Mouse (Mus musculus) liver, postnatal 0 days (tissue): ENCODE measurements around the gene Neu1. TPM values are rescaled to one million over a fixed set of nuclear protein-coding genes. Genes with fewer than 3 reads are reported as not detected.

ENCODE experiments used
- ATAC-seq: fragments of 200-750 bp; cut with Nextera tagmentation; 2 replicates; pipeline ENCODE4 v1.8.0; 2017; ENCODE audit warnings: mild to moderate bottlenecking, moderate library complexity
- DNase-seq: peaks from one replicate; pipeline ENCODE4 v3.0.0-alpha.2; 2016
- H3K27ac ChIP-seq: fragments of 300-500 bp; sonication (generic); 2 replicates; pipeline ENCODE4 v1.5.1; 2014; ENCODE audit warnings: antibody characterized with exemption, moderate library complexity, mild to moderate bottlenecking, low read depth
- H3K27me3 ChIP-seq: fragments of 300-500 bp; sonication (generic); 2 replicates; pipeline ENCODE4 v1.6.1; 2014; ENCODE audit warnings: low read length, control low read depth, mixed read lengths; ENCODE audit not compliant: insufficient read depth
- H3K36me3 ChIP-seq: fragments of 300-500 bp; sonication (generic); replicated peaks from 2 replicates; pipeline ENCODE4 v1.6.1; 2014; ENCODE audit warnings: mild to moderate bottlenecking, control low read depth, low read length, moderate library complexity, mixed read lengths; ENCODE audit not compliant: insufficient read depth
- H3K4me1 ChIP-seq: fragments of 300-500 bp; sonication (generic); 2 replicates; pipeline ENCODE4 v1.6.1; 2014; ENCODE audit warnings: antibody characterized with exemption, mild to moderate bottlenecking, control low read depth; ENCODE audit not compliant: insufficient read depth
- H3K4me2 ChIP-seq: fragments of 300-500 bp; sonication (generic); 2 replicates; pipeline ENCODE4 v1.6.1; 2014; ENCODE audit warnings: low read depth, mild to moderate bottlenecking, low read length, moderate library complexity, mixed read lengths
- H3K4me3 ChIP-seq: fragments of 300-500 bp; sonication (generic); 2 replicates; pipeline ENCODE4 v1.5.1; 2014; ENCODE audit warnings: low read depth, low read length
- H3K9ac ChIP-seq: fragments of 300-500 bp; sonication (generic); replicated peaks from 2 replicates; pipeline ENCODE4 v1.6.1; 2014; ENCODE audit warnings: mild to moderate bottlenecking, moderate library complexity
- H3K9me3 ChIP-seq: fragments of 300-500 bp; sonication (generic); 2 replicates; pipeline ENCODE4 v1.6.1; 2016; ENCODE audit warnings: mild to moderate bottlenecking, control low read depth, low read length, mixed read lengths
- CTCF ChIP-seq: sonication (generic); IDR thresholded peaks from 2 replicates; pipeline ENCODE4 v1.5.1; 2016; ENCODE audit warnings: antibody characterized with exemption, low read depth
- EP300 ChIP-seq: IDR thresholded peaks from 2 replicates; pipeline ENCODE4 v1.6.1; 2016; ENCODE audit warnings: antibody characterized with exemption, low read depth, mild to moderate bottlenecking
- WGBS: fragments of 180-500 bp; shearing (Covaris S2); extraction: QIAGEN DNeasy Blood & Tissue Kit; methylation state at CpG from one replicate; pipeline ENCODE4 v1.1.7; 2014; ENCODE audit not compliant: insufficient replicate concordance; 5-methylcytosine and 5-hydroxymethylcytosine counted together
- polyA plus RNA-seq: library from polyadenylated mRNA; unstranded; fragments of >200 nt; fragmentation: Nextera tagmentation; extraction: Ambion mirVana; gene quantifications from 2 replicates; pipeline ENCODE4 v1.2.1, GENCODE M21; 2015

Gene Neu1
- polyA plus RNA-seq, 1 experiment from 2014 or later: 35.6 TPM

DNA sequence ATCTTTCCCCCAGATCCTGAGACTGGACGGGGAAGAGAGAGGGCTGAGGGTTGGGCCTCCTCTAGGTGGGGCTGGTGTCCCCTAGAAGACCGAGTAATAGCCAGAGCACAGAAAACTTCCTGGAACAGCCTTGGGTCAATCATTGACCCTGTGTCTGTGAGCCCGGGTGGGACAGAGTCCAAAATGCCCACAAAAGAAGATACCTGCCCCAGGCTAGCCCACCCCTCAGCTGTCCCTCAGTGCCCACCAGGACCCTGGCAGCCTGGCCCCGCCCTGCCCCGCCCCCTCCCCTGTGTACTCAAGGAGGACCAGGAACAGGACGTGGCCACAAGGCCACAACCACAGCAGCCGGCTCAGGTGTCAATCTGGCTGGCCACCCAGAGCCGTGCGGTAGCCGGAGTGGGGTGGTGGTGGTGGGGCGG is 15.6 kb upstream of the Neu1 start:
- Histone ChIP-seq H3K36me3 (peaks cover 32% of the 10 kb centered on the region), H3K4me1 (peaks cover 16% of the 10 kb centered on the region), H3K9ac (peak overlapping the region; percentile 31; the same call in 1 of the 2 replicates), H3K27me3 (no peaks in the 10 kb centered on the region), H3K4me2 (peak overlapping the region; percentile 24; the same call in 1 of the 2 replicates), H3K9me3 (no peaks in the 10 kb centered on the region), H3K27ac (no peak overlapping the region), H3K4me3 (no peak overlapping the region)
- ATAC-seq (peak; percentile 45), DNase-seq (peak; percentile 46)
- WGBS: 16% methylated on average over 11 of the region's 11 CpGs
- TF ChIP-seq EP300 (no peak), CTCF (peak; percentile 58)

DNA sequence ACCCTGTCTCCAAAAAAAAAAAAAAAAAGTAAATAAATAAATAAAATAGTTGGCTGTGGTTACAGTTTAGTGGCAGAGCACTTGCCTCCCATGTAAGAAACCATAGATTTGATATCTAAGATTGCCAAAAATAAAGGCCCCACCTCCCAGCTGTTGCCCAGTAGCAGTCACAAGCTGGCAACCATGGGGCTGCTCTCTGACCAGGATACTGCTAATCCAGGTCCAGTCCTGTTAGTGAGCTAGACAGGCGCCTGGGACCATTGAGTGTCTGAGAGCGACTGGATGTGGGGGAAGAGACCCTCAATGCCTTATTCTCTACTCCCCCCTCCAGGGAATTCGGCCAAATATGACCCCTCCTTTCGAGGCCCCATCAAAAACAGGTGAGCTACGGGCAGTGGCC is 14.7 kb upstream of the Neu1 start:
- H3K4me3 ChIP-seq: no peak overlapping the region
- no peak overlapping the region for H3K9ac ChIP-seq
- DNase-seq: no peak
- TF ChIP-seq CTCF (no peak), EP300 (no peak)
- ATAC-seq: no peak
- 74% methylated on average over 5 of the region's 5 CpGs for WGBS
- H3K4me2 ChIP-seq: no peak overlapping the region
- no peaks in the 10 kb centered on the region for H3K9me3 ChIP-seq
- H3K36me3 ChIP-seq: peaks cover 23% of the 10 kb centered on the region
- no peaks in the 10 kb centered on the region for H3K27me3 ChIP-seq
- no peak overlapping the region for H3K27ac ChIP-seq
- H3K4me1 ChIP-seq: peaks cover 15% of the 10 kb centered on the region

DNA sequence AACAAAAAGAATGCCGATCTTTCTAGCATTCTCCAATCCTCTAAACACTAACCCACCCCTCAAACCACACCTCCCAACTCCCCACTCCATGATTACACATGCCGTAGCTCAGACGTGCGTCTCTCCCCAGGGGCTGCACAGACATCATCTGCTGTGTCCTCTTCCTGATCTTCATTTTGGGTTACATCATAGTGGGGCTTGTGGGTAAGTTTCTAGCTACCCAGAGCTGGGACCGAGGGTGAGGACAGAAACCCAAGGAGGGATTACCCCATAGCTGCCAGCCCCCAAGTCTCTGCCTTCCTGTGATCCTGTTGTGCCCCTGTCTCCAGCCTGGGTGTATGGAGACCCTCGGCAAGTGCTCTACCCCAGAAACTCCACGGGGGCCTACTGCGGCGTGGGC is 13.9 kb upstream of the Neu1 start:
- Histone ChIP-seq H3K27ac (no peak overlapping the region), H3K9me3 (no peaks in the 10 kb centered on the region), H3K4me3 (no peak overlapping the region), H3K9ac (no peak overlapping the region), H3K4me2 (no peak overlapping the region), H3K4me1 (peaks cover 13% of the 10 kb centered on the region), H3K36me3 (peaks cover 17% of the 10 kb centered on the region), H3K27me3 (no peaks in the 10 kb centered on the region)
- no peak for ATAC-seq
- no peak for TF ChIP-seq CTCF
- DNase-seq: no peak
- 63% methylated on average over 9 of the region's 9 CpGs for WGBS

DNA sequence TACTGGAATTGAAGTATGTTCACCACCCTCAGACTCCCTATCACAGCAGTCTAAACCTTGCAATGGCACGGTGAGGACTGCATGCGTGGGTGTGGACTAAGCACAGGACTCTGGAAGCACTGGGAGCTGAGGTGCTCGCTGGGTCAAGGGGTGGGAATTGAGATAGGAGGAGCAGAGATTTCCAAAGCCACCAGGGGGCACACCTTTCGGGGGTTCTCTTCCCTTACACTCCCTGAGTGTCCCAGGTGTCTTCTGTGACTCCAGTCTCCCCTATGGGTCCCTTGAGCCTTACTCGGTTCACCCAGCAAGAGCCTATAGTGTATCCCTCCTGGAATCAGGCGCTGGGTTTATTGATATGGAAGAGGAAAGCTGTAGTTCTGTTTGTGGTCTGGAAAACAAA is 8.1 kb upstream of the Neu1 start:
- TF ChIP-seq EP300: no peak
- TF ChIP-seq CTCF: peak; percentile 50
- no peaks in the 10 kb centered on the region for H3K27me3 ChIP-seq
- no peaks in the 10 kb centered on the region; the same call in 1 of the 2 replicates for H3K4me1 ChIP-seq
- H3K4me2 ChIP-seq: no peak overlapping the region
- DNase-seq (no peak), ATAC-seq (peak; percentile 41; the same call in 1 of the 2 replicates)
- no peak overlapping the region for H3K9ac ChIP-seq
- H3K27ac ChIP-seq: no peak overlapping the region
- no peaks in the 10 kb centered on the region for H3K9me3 ChIP-seq
- no peak overlapping the region for H3K4me3 ChIP-seq
- no peaks in the 10 kb centered on the region for H3K36me3 ChIP-seq
- 51% methylated on average over 6 of the region's 6 CpGs for WGBS

DNA sequence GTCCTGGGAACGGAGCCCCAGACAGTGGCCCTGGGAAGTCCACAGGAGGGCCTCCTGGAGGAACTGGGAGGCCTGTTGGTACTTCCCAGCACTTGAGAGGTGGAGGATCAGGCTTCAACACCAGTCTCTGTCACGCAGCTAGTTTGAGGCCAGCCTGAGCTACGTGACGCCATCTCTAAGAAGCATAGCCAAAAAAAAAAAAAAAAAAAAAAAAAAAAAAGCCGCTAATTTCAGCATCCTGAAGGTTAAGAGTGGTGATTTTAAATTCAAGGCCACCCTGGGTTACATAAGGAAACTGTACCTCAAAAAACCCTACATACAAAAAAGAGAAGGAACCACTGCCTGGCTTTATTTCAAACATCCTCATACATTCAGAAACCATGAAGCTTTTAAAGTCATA is 6.8 kb upstream of the Neu1 start:
- ATAC-seq: no peak
- peak overlapping the region; percentile 26; the same call in 1 of the 2 replicates for H3K27ac ChIP-seq
- WGBS: 65% methylated on average over 5 of the region's 5 CpGs

DNA sequence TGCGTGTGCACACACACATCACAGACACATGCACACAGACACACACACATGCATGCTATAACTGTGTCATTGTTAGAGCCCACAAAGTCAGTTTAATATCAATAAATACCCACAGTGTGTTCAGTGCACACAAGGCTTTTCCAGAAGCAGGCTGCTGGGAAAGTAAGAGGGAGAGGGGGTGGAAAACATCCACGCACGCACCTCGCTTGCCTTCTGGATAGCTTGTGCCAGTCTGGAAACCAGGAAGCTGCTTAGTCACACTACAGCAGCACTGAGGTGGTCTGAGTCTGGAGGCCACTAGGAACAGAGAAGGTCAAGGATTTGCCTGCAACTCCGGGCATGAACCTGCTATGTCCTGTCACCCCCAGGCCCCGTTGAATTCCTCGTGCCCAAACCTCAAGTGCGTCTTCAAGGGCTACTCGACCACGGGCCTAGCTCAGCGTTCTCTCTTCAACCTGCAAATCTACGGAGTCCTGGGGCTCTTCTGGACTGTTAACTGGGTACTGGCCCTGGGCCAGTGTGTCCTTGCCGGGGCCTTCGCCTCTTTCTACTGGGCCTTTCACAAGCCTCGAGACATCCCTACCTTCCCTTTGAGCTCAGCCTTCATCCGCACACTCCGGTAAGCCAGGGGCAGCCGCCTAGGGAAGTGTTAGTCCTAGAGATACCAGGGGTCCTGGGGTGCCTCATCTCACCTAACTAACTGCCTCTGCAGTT is 3.6 kb upstream of the Neu1 start:
- Histone ChIP-seq H3K4me2 (no peak overlapping the region), H3K27me3 (no peaks in the 10 kb centered on the region)
- WGBS: 88% methylated on average over 18 of the region's 18 CpGs

More for the DNA sequence above, 6.8 kb upstream of the Neu1 start:
- no peak overlapping the region for H3K9ac ChIP-seq
- no peaks in the 10 kb centered on the region for H3K9me3 ChIP-seq
- no peak overlapping the region for H3K4me3 ChIP-seq
- no peaks in the 10 kb centered on the region for H3K36me3 ChIP-seq
- H3K4me1 ChIP-seq: no peaks in the 10 kb centered on the region; the same call in 1 of the 2 replicates
- no peaks in the 10 kb centered on the region for H3K27me3 ChIP-seq
- TF ChIP-seq CTCF: no peak
- no peak for TF ChIP-seq EP300
- H3K4me2 ChIP-seq: no peak overlapping the region
- no peak for DNase-seq

More for the DNA sequence above, 3.6 kb upstream of the Neu1 start:
- Histone ChIP-seq H3K9me3 (no peaks in the 10 kb centered on the region), H3K36me3 (no peaks in the 10 kb centered on the region), H3K4me3 (no peak overlapping the region), H3K9ac (no peak overlapping the region), H3K27ac (no peak overlapping the region), H3K4me1 (peaks cover 13% of the 10 kb centered on the region)
- ATAC-seq: no peak
- DNase-seq: no peak
- no peak for TF ChIP-seq CTCF
- TF ChIP-seq EP300: no peak
